Mouse (Mus musculus): ENCODE results near the gene Trip12. TPM values are rescaled to one million over a fixed set of nuclear protein-coding genes. Genes with fewer than 3 reads are reported as not detected.

Trip12 gene
- polyA plus RNA-seq, 1 experiment from 2014 or later = 21.2 TPM

DNA sequence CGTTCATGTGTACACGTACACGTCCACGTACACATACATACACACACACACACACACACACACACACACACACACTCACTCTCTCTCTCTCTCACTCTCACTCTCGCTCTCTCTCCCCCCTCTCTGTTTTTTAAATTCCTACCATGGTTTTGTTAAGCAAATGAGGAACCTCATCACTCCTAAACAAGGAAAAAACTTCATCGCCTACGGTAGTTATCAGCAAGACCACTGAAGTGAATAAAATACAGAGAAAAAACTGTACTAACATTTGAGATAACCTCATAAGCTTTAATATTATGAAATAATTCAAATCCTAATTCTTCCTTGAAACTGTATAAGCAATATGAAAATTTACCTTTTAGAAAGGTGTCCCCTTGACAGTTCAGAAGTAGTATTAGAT is 45.0 kb downstream of the Trip12 start:
- WGBS (ENCODE audit: insufficient replicate concordance) = 94% methylated on average over 7 of the region's 7 CpGs
- TF ChIP-seq CTCF (IDR thresholded peaks at IDR 0.05; ENCODE audit: low read depth) = no peak
- TF ChIP-seq EP300 (IDR thresholded peaks at IDR 0.05; ENCODE audit: low read depth) = no peak
- no peak overlapping the region for H3K4me2 ChIP-seq (ENCODE audit: low read depth, low read length)
- H3K9ac ChIP-seq (replicated peaks) = no peak overlapping the region
- H3K9me3 ChIP-seq (ENCODE audit: low read length) = no peaks in the 10 kb centered on the region
- no peak overlapping the region for H3K4me3 ChIP-seq (ENCODE audit: low read depth, low read length)
- H3K36me3 ChIP-seq (replicated peaks; ENCODE audit: insufficient read depth, low read length) = peaks cover 28% of the 10 kb centered on the region
- no peaks in the 10 kb centered on the region for H3K4me1 ChIP-seq (ENCODE audit: insufficient read depth)
- H3K27ac ChIP-seq (ENCODE audit: low read depth) = no peak overlapping the region
- DNase-seq (no peak), ATAC-seq (no peak)
- no peaks in the 10 kb centered on the region for H3K27me3 ChIP-seq (ENCODE audit: insufficient read depth, low read length)

DNA sequence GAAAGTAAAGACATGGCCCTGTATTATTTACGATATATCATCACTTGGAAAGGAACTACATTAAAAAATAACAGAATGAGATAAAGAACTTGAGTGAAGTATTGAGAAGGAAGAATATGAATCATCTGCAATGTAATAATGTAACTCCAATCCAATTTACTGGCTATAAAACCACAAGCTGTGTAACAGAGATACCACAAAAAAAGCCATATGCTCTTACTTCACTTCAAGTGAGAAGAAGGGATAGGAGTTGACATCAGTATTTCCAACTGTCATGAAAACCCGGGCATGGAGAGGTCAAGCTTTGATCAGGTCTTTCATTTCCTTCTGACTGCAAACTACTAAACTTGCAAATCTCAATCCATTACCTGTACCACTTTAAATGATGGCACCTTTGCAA is 48.9 kb downstream of the Trip12 start:
- H3K4me3 ChIP-seq (ENCODE audit: low read depth, low read length) = no peak overlapping the region
- H3K36me3 ChIP-seq (replicated peaks; ENCODE audit: insufficient read depth, low read length) = peaks cover 40% of the 10 kb centered on the region
- H3K4me2 ChIP-seq (ENCODE audit: low read depth, low read length) = no peak overlapping the region
- no peak overlapping the region for H3K27ac ChIP-seq (ENCODE audit: low read depth)
- no peak overlapping the region for H3K9ac ChIP-seq (replicated peaks)
- DNase-seq = no peak
- TF ChIP-seq CTCF (IDR thresholded peaks at IDR 0.05; ENCODE audit: low read depth) = no peak
- no peak for TF ChIP-seq EP300 (IDR thresholded peaks at IDR 0.05; ENCODE audit: low read depth)
- WGBS (ENCODE audit: insufficient replicate concordance) = 84% methylated on average over 2 of the region's 2 CpGs
- ATAC-seq = no peak
- H3K9me3 ChIP-seq (ENCODE audit: low read length) = no peaks in the 10 kb centered on the region
- H3K4me1 ChIP-seq (ENCODE audit: insufficient read depth) = no peaks in the 10 kb centered on the region
- no peaks in the 10 kb centered on the region for H3K27me3 ChIP-seq (ENCODE audit: insufficient read depth, low read length)

DNA sequence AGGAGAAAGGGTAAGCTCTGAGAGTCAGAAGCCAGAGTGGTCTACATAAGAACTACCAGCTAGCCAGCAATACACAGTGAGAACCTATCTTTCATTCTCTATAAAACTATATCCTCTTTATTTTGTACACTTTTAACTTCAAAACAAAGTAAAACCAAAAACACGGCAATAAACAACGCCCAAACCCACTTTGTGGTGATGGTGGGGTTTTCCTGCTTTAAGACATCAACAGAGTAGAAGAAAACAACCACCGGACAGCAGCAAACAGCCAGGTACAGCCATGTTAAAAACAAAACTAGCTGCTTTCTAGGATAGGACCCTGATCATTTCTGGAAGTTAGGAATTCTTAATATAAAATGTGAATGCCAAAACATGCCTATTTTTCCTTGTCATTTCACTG is 59.7 kb downstream of the Trip12 start:
- Histone ChIP-seq H3K36me3 (replicated peaks; ENCODE audit: insufficient read depth, low read length) (peaks cover 34% of the 10 kb centered on the region), H3K4me1 (ENCODE audit: insufficient read depth) (no peaks in the 10 kb centered on the region), H3K27me3 (ENCODE audit: insufficient read depth, low read length) (no peaks in the 10 kb centered on the region), H3K27ac (ENCODE audit: low read depth) (no peak overlapping the region), H3K4me3 (ENCODE audit: low read depth, low read length) (no peak overlapping the region), H3K4me2 (ENCODE audit: low read depth, low read length) (no peak overlapping the region), H3K9ac (replicated peaks) (no peak overlapping the region), H3K9me3 (ENCODE audit: low read length) (no peaks in the 10 kb centered on the region)
- ATAC-seq (no peak), DNase-seq (no peak)
- 89% methylated on average over 3 of the region's 3 CpGs for WGBS (ENCODE audit: insufficient replicate concordance)
- TF ChIP-seq CTCF (IDR thresholded peaks at IDR 0.05; ENCODE audit: low read depth) (no peak), EP300 (IDR thresholded peaks at IDR 0.05; ENCODE audit: low read depth) (no peak)

DNA sequence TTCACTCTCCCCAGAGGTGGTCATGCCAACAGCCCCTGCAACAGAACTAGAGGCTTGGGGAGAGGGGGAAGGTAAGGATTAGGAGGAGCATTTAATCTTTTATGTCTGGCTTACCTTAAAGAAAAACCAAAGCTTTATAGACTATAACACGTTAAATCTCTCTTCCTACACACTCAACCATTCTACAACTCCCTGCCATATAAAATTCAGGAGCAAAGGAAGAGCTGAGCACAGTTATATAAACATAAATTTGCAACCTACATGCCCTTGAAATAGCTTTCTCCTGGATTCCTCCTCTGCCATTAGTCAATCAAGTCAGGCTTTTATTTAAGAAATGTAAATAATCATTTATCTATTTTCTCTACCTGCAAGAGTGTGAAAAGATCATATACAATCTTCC is 62.9 kb downstream of the Trip12 start:
- ATAC-seq (no peak), DNase-seq (no peak)
- H3K4me1 ChIP-seq (ENCODE audit: insufficient read depth) = no peaks in the 10 kb centered on the region
- H3K4me3 ChIP-seq (ENCODE audit: low read depth, low read length) = no peak overlapping the region
- peaks cover 31% of the 10 kb centered on the region for H3K36me3 ChIP-seq (replicated peaks; ENCODE audit: insufficient read depth, low read length)
- WGBS (ENCODE audit: insufficient replicate concordance) = 86% methylated on average over 1 of the region's 1 CpGs
- no peaks in the 10 kb centered on the region for H3K27me3 ChIP-seq (ENCODE audit: insufficient read depth, low read length)
- no peak overlapping the region for H3K4me2 ChIP-seq (ENCODE audit: low read depth, low read length)
- H3K9ac ChIP-seq (replicated peaks) = no peak overlapping the region
- no peak overlapping the region for H3K27ac ChIP-seq (ENCODE audit: low read depth)
- no peaks in the 10 kb centered on the region for H3K9me3 ChIP-seq (ENCODE audit: low read length)
- TF ChIP-seq EP300 (IDR thresholded peaks at IDR 0.05; ENCODE audit: low read depth) (no peak), CTCF (IDR thresholded peaks at IDR 0.05; ENCODE audit: low read depth) (no peak)

DNA sequence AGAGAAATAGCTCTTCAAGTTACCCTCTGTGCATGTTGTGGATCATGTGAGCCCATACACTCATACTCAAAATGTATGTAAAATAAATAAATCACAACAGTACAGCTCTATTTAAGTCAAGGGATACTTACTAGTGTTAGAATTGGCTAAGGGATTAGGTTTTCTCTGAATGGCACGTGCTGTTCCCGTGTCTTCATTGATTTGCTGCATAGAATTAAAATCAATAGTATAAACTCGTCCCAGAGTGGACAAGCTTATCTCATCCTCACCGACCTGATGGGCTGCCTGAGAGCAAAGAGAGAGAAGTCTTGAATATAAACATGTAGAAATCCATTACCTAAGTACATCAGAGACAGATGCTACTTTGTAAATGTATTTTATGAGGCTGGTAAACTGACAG is 81.5 kb downstream of the Trip12 start:
- Histone ChIP-seq H3K27me3 (ENCODE audit: insufficient read depth, low read length) (no peaks in the 10 kb centered on the region), H3K36me3 (replicated peaks; ENCODE audit: insufficient read depth, low read length) (peaks cover 63% of the 10 kb centered on the region), H3K4me3 (ENCODE audit: low read depth, low read length) (no peak overlapping the region), H3K9ac (replicated peaks) (no peak overlapping the region), H3K9me3 (ENCODE audit: low read length) (no peaks in the 10 kb centered on the region), H3K4me2 (ENCODE audit: low read depth, low read length) (no peak overlapping the region), H3K27ac (ENCODE audit: low read depth) (no peak overlapping the region), H3K4me1 (ENCODE audit: insufficient read depth) (no peaks in the 10 kb centered on the region)
- WGBS (ENCODE audit: insufficient replicate concordance) = 59% methylated on average over 4 of the region's 4 CpGs
- TF ChIP-seq CTCF (IDR thresholded peaks at IDR 0.05; ENCODE audit: low read depth) (no peak), EP300 (IDR thresholded peaks at IDR 0.05; ENCODE audit: low read depth) (no peak)
- peak; percentile 69 for ATAC-seq
- peak; percentile 17 for DNase-seq

DNA sequence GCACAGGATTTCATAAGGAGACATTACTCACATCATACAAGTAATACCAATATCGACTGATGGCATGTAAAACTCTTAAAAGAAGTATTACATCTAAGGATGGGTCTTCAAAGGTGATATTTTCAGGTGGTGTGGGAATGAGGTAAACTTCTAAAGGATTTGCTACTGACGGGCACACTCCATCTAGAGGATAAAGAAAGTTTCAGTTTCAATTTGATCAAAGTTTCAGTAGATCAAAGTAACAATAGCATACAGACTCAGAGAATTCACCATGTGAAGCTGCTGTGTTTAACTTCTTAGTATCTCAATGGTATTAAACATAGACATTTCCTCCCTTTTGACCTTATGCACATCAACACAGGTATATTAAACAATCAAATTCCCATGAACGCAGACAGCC is 98.2 kb downstream of the Trip12 start:
- H3K4me1 ChIP-seq (ENCODE audit: insufficient read depth) = no peaks in the 10 kb centered on the region
- H3K27me3 ChIP-seq (ENCODE audit: insufficient read depth, low read length) = no peaks in the 10 kb centered on the region
- H3K9me3 ChIP-seq (ENCODE audit: low read length) = no peaks in the 10 kb centered on the region
- TF ChIP-seq EP300 (IDR thresholded peaks at IDR 0.05; ENCODE audit: low read depth) (no peak), CTCF (IDR thresholded peaks at IDR 0.05; ENCODE audit: low read depth) (no peak)
- no peak overlapping the region for H3K4me3 ChIP-seq (ENCODE audit: low read depth, low read length)
- WGBS (ENCODE audit: insufficient replicate concordance) = 89% methylated on average over 3 of the region's 3 CpGs
- no peak for ATAC-seq
- H3K27ac ChIP-seq (ENCODE audit: low read depth) = no peak overlapping the region
- peaks cover 56% of the 10 kb centered on the region for H3K36me3 ChIP-seq (replicated peaks; ENCODE audit: insufficient read depth, low read length)
- H3K4me2 ChIP-seq (ENCODE audit: low read depth, low read length) = no peak overlapping the region
- no peak for DNase-seq
- H3K9ac ChIP-seq (replicated peaks) = no peak overlapping the region

DNA sequence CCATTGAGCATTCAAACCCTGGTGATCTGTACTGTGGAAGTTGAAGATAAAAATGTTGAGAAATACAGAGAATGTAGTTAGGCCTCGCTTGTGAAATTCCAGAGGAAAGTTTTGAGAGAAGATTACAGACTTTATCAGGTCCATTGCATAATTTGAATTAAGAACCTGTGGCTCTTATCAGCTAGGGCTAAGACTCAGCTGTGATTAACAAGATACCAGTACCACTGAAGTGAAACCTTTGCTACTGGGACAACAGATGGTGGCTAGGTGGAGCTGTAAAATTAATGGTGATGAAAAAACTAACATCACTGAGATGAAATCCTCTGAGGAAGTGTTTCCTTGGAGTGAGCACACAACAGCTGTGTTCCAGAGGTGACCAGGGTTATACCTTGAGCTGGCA is 100.2 kb downstream of the Trip12 start:
- TF ChIP-seq CTCF (IDR thresholded peaks at IDR 0.05; ENCODE audit: low read depth) (no peak), EP300 (IDR thresholded peaks at IDR 0.05; ENCODE audit: low read depth) (no peak)
- no peak for ATAC-seq
- Histone ChIP-seq H3K4me1 (ENCODE audit: insufficient read depth) (no peaks in the 10 kb centered on the region), H3K9me3 (ENCODE audit: low read length) (no peaks in the 10 kb centered on the region), H3K36me3 (replicated peaks; ENCODE audit: insufficient read depth, low read length) (peaks cover 57% of the 10 kb centered on the region), H3K4me3 (ENCODE audit: low read depth, low read length) (no peak overlapping the region), H3K9ac (replicated peaks) (no peak overlapping the region), H3K27me3 (ENCODE audit: insufficient read depth, low read length) (no peaks in the 10 kb centered on the region), H3K27ac (ENCODE audit: low read depth) (no peak overlapping the region), H3K4me2 (ENCODE audit: low read depth, low read length) (no peak overlapping the region)
- no peak for DNase-seq
- 52% methylated on average over 1 of the region's 1 CpGs for WGBS (ENCODE audit: insufficient replicate concordance)
